Mouse (Mus musculus) ovary, adult 18-20 months (tissue): ENCODE data around the gene Supt4a.
A peak's percentile ranks its signal among the peaks of the same experiment; 100 is the strongest.

Experiments used
- DNase-seq: peaks from one replicate; pipeline ENCODE4 v3.0.0; 2022; ENCODE audit warnings: low spot score, mixed read lengths

Supt4a gene

DNA sequence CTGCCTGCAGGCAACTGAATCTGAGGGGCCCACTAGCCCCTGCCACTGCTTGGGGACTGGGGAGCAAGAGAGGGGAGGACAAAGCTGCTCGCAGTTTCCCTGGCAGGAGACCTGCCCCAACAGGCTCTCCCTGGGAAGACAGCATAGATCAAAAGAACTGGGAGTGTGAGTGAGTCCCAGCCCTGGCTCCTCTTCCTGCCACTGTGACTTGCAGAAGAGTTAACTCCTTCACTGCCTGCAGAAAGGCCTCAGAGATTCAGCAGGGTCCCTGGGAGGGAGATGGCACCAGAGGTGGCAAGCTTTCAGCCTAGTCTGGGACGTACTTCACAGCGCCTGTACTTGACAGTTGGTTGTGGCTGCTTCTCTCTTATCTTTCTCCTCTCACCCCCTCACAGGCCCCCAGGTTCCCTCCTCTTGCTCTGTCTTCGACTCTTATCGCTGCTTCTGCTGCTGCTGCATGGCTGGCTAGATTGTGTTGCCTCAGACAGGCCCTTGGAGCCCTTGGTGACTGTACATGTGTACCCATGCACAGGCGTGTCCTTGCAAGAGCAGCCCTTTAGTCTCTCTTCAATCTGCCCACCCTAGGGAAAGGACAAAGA is 11.3 kb upstream of the Supt4a start:
- DNase-seq = no peak

DNA sequence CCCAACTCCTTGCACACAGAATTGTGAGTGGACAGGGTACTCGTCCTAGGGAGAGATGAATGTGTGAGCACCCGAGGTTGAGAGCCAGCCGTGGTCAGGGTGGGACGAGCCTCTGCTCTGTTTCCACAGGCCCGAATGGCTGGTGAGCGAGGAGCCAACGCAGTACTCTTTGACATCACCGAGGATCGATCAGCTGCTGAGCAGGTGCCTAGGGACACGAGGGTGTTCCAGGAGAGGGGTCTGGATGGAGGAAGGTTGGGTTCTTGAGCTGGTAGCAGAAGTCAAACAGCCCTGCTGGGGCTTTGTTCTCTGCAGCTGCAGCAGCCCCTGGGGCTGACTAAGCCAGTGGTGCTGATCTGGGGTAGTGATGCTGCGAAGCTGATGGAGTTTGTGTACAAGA is 10.3 kb upstream of the Supt4a start:
- DNase-seq = no peak

DNA sequence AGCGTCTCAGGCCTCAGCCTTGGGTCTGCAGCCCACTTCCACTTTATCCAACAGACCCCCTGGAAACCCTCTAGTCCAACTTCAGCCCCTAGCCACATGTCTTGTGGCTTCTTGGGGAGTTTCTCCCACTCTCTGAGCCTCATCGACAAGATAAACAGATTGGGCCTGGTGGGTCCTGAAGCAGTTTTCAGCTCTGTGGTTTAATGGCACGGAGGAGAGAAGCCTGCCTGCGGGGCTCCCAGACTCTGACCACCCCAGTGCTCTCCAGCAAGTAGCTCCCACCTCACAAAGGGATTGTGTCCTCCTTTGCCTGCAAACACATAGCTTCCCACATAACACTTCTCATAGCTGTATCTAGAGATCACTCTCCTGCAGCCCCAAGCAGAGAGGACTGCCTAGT is 9.9 kb upstream of the Supt4a start:
- DNase-seq = no peak

DNA sequence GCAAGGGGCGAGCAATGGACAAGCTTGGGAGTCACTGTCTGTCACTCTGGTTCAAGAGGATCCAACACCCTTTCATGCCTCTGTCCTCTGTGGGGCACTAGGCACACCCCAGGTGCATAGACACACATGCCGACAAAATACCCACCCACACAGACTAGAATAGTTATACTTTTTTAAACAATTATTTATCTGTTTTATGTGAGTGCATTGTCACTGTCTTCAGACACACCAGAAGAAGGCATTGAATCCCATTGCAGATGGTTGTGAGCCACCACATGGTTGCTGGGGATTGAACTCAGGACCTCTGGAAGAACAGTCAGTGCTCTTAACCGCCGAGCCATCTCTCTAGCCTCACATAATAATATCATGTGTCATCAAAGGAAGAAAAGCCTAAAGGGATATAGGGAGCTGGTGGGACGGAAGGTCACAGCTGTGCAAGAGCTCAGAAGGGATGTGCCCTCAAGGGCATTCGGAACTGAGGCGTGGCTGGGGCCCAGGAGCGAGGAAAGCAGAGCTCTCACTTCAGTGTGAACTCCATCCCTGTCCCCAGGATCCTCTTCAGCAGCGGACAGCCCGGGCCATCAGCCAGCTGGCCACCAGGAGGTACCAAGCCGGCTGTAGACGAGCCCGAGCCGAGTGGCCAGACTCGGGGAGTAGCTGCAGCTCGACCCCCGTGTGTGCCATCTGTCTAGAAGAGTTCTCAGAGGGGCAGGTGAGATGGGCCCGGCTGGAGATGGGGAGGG is 8.3 kb upstream of the Supt4a start:
- DNase-seq = no peak

DNA sequence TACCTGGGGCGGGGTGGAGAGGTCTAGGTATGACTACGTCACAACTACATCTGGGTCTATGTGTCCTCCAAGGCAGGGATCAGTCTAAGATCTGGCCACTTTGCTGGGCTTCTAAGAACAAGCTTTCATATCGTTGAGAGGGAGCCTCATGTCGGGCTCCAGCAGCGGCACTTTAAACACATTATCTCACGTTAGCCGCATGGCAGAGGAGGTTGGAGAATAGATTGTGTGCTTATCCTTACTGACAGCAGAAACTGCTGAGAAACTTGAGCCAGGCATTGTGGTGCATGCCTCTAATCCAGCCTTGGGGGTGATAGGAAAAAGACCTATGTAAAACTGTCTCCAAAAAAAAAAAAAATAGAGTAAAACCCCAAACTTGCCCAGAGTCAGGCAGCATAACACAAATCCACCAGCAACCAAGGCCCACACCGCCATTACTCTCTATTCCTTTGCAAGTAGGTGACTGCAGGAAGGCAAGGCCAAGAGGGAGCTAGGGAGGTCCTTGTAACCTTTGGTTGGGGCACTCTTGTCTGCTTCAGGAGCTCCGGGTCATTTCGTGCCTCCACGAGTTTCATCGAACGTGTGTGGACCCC is 7.7 kb upstream of the Supt4a start:
- no peak for DNase-seq

DNA sequence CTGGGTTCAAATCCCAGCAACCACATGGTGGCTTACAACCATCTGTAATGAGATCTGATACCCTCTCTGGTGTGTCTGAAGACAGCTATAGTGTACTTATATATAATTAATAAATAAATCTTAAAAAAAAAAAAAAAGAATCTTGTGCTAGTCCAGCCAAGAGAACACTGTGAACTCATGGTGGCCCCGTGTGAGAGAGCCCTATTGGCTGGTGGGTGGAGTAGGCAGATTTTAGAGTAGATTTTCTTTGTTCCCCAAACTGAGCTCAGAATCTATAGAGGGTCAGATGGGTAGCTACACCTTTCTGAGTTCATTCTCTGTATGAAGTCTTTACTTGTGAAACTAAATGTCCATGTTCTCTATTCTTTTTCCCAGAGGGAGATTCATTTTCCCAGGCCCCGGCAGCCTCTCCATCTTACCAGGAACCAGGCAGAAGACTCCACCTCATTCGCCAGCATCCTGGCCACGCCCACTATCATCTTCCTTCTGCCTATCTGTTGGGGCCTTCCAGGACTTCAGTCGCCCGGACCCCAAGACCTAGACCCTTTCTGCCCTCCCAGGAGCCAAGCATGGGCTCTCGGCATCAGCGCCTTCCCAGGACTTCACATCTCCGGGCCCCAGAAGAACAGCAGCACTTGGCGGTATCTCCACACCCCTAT is 6.6 kb upstream of the Supt4a start:
- DNase-seq = no peak

DNA sequence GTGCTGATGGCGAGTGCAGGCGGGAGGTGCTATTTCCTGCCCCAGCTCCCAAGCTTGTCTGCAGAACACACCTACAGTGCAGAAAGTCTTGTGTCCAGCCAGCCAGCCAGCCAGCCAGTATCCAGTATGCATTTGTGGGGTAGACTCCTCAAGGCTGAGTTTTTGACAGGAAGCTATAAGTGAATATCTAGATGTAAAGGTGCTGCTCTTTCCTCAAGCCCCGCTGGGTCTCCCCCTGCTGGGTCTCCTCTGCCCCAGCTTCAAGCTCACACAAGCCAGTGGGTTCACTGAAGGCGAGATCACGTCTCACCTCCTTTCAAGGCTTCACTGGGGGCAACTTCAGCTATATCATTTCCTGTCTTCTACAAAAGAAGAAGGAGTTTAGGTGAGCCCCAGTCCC is 3.0 kb upstream of the Supt4a start:
- no peak for DNase-seq

DNA sequence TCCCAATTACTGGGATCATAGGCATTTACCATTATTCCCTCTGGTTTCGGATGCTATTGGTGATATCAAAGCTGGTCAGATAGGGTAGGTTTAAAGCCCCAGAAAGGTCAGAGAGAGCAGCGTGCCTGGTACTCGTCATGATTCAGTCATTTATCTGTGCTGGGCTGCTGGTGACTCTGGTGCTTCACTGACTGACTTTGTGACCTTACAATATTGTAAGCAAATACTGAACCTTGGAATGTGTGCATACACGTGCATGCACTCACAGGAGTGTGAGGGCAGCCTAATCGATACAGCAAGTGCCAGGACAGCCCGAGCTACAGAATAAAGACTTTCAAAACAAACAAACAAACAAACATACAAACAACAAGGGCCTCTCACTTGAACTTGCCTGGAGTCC is 1.7 kb upstream of the Supt4a start:
- no peak for DNase-seq

DNA sequence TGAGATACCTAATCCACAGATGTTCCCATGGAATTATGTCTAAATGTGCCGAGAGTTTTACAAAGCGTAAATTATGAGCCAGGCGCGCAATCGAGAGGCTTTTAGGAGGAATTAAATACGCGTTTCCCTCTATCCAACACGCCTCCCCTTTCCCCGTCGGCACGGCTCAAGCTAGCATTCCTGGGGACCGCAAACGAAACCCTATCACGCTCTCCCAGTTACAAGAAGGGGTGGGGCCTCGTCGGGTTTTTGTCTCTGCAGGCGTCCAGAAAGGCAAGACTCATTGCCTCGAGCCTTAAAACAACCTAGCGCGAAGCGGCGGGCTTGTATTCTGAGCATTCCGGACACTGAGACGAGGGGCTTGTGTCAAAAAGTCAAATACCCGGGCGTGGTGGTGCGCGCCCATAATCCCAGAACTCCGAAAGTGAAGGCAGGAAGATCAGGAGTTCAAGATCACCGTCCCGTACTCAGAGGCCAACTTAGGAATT is 661 bp upstream of the Supt4a start:
- peak; percentile 57 for DNase-seq

DNA sequence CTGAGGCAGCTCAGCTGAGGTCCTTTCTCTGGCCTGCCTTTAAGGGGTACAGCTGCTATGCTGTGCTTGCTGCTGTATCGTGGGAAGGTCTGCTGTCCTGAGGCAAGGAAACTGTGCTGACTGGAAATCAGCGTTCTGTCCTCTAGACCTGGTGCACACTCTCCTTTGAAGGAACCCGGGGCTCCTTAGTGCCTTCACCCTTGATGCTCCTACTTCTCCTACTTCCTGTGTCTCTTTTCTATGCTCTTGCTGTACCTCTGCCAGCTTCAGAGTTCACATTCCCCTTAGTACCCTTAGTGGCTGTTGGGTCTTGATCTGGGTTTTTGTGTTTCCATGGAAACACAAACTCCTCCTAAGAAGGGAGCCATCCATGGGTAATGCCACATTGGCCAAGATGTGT is 6.3 kb downstream of the Supt4a start:
- DNase-seq = no peak

DNA sequence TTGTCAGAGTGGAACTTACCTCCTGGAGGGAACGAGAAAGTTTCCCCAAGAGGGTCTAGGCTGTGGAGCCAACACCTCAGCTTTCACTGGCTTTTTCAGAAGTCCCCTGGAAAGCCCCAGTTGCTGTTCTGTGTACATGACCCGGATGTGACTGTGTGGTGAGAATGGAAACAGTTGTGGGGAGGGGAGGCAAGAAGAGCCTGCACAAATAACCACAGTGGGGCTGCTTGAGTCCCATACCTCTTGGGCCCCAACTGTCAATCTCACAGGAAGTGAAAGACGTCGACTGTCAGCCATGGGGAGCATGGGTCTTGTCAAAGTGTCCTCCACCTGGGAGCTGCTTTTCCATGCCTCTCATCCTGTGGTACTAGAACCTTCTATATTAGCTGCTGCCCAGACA is 7.6 kb downstream of the Supt4a start:
- DNase-seq = no peak

DNA sequence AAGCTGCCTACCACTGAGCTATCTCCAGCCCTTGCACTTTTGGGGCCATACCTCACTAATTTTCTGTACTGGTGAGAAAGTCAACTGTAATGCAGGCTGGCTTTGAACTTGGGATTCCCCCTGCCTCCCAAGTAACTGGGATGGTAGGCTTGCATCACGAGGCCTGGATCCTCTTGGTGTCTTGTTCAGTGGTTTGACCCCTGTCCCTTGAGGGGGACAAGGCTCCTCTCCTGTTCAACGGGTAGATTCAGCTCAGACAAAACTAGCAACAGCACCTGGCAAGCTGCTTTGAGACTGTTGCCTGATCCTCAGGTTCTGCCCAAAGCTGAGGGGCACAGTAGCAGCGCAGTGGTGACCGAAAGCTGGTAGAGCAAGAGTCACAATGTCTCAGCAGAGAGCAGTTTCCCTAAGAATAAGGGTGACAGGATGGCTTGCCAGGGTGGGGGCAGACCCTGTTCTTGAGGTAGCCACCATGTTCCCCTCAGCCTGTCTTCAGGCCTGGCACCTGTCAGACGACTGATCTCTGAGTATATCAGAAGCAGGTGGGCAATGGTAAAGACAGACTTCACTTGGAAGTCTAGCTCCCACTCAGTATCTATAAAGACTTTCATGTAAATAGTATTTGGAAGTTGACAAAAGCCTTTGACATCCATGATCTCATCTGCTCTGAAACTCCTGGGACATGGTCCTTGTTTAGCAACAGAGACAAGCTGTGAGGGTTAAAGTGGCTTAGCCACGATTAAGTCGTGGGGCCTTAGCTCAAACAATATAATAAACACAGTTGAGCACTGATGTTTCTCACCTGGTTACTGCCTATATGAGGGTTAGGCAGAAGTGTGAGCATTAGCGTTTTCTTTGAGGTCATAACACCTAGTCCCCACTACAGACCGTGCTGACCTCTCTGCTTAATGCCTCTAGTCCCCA is 8.5 kb downstream of the Supt4a start:
- no peak for DNase-seq

DNA sequence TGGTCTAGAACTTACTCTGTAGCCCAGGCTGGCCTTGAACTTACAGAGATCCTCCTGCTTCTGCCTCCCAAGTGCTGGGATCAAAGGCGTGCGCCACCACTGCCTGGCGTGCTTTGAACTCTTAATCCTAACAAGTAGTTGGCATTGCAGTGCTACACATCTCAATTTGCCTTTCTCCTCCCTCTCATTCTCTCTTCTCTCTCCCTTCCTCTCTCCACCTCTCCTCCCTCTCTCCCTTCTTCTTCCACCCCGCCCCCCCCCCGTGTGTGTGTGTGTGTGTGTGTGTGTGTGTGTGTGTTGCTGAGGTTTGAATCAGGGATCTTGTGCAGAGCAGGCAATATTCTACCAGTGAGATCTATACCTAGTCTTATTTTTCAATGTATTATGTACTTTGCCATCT is 10.0 kb downstream of the Supt4a start:
- no peak for DNase-seq

DNA sequence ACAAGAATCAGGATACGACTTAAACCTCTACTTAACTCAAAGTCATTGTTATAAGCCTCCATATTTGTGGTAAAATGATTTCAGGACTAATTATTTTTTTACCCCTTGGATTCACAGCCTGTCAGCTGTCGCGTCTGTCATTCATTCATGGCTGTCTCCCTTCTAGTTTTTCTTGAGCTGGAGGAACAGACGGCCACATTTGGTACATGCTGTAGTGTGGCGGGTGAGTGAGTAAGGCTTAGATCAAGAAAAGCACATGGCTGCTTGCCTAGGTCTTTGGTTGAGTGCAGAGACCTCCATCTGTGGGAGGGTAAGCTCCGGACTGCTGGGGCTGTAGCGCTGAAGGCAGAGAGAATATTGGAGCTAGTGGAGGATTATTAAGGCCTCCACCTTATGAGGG is 10.4 kb downstream of the Supt4a start:
- DNase-seq = no peak

DNA sequence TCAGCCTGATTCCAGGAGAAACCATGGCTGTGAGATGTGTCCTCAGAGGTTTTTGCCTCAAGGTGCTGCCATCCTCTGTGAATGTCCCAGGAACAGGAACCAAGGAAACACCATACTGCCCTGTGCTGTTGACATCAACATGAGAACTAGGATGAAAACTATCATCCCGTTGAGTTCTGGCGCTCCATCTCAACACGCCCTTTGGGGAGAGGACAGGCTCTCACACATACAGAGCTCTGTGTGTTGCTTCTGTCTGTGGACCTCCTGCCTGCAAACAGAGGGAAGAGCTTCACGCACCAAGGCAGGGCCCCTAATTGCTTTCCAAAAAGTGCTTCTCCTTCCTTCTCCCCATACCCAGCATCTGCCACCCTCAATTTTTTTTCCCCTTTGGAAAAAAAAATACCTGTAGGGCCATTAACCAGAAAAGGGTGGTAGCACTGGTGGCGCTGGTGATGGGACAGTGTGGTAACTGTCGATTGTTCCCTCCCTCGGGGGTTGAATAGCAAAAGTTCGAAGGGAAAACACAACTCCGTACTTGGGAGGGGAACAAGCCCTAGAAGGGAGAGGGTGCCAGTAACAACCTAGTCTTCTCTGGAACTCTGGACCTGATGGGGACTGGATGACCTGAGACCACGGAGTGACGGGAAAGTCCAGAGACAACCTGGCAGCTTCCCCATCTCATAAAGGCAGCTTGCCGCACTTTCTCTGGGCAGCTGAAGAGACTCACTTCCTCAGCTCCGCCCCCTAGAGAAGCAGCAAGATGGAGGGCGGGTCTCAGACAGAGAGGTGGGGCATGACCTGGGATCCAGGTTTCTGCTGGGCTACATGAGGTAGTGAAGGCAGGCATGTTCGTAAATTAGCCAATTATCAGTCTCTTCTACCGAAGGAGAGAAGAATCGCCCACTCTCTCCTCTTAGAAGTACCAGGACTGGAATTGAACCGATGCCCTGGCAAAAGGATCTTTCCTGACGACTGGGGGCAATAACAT is 11.1 kb downstream of the Supt4a start:
- DNase-seq = no peak

DNA sequence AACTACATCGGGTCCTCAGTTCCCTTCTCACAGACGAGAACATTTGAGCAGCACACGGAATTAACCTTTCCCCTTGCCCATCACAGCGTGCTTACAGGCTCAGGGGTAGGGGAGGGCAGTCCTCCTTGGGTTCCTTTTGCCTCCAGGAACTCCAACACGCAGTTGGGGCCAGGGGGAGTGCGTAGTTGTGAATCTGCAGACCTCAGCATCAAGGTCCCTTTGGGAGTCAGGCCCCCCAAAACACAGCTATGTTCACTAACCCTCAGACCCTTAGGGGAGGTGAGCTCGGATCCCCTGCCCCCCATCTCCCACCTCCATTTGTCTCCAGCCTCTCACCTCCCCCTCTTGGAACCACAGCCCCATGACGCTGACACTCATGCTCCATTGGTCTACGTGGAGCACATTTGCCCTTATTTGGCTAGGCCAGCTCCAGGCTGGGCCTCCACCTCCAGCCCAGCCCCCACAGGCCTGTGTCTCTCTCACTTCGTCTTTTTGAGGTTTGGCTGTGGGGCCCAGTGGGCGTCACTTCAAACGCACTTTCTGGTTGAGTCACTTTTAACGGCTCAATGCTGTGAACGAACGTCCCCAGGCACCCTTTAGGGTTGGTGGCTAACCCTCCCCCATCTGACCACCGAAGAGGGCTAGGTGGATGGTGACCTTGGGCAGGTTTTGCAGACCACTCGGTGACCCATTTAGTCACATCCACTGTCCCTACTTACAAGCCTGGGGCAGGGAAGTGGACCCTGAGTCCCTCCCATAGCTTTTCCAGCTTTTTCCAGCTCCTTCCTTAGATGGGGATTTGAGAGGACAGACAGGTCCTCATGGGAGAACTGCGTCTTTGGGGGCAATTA is 12.1 kb downstream of the Supt4a start:
- DNase-seq = no peak

DNA sequence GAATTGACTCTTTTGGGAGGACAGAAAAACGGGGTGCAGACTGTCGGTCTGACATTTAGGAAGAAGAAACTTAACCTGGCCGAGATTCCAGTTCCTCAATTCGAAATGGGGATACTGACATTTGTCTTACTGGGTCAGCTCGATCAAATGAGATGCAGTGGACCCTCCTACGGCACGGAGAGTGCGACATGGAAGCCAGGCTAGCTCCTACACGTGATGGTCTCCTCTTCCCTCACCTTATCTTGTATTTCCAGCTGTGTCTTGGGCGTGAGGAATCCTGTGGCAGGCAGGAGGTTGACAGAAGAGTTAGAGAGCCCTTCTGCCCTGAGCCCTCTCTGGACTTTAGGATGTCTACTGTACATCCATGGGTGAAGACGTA is 12.7 kb downstream of the Supt4a start:
- DNase-seq = no peak

DNA sequence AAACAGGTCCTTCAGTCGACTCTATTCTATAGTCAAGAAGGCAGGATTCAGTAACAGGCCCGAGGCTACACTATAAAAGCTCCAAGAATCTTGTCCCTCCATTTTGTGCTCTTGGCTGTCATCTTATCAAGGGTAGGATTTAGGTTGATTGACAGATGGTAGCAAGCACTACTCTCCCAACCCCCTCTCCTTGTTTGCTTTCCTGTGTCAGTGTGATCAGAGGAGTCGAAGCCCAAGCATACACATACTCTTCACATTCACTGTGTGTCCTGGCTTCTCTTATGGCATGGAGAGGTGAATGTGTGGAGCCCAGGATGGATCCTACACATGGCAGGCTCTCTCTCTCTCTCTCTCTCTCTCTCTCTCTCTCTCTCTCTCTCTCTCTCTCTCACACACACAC is 13.2 kb downstream of the Supt4a start:
- DNase-seq = no peak

DNA sequence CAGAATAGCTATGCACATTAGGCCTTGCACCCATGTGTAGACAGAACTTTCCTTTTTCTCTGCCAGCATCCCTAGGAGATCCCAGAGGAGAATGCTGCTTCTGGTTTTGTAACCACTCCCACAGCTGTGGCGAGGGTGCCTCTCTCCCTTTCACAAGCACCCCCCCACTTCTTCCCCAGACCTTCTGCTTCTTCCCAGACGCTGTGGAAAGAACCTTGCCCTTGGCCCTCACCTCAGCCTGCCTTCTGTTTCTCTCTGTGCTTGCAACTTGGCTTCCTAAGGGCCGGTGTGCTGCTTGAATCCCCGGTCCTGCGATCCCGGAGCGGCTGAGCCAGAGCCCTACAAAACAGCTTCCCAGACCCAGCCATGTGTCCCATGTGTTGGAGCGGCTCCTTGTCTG is 13.7 kb downstream of the Supt4a start:
- no peak for DNase-seq

DNA sequence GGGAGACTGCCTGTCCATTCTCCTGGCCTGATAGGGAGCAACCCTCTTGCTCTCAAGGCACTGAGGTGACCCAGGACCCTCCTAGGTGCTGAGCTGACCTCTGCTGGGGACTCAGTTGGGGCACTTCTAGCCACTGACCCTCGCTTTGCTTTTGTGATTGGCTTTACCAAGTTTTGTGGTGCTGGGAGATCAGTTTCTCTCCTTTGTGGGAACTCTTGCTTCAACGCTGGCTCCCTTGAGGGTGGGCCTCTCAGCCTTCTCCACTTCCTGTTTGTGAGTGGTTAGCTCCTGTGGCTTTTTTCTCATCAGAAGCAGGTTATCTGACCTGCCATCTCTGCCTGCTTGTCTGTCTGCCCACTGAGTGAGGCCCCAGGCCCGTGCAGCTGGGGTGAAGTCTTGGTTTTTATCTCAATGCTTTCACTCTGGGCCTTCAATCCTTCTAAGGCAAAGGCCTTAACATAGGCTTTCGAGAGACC is 14.2 kb downstream of the Supt4a start:
- DNase-seq = no peak
